Mouse (Mus musculus) intestine, postnatal 0 days (tissue): ENCODE data around the gene Rbm33. TPM values are rescaled to one million over a fixed set of nuclear protein-coding genes. Genes with fewer than 3 reads are reported as not detected.

Experiments used
- ATAC-seq: fragments of 200-750 bp; cut with Nextera tagmentation; 2 replicates; pipeline ENCODE4 v1.8.0; 2017; ENCODE audit warnings: mild to moderate bottlenecking, moderate TSS enrichment, moderate library complexity
- H3K27ac ChIP-seq: fragments of 300-500 bp; sonication (generic); 2 replicates; pipeline ENCODE4 v1.5.1; 2014; ENCODE audit warnings: mild to moderate bottlenecking, low read depth, low read length, moderate library complexity
- H3K27me3 ChIP-seq: fragments of 300-500 bp; sonication (generic); replicated peaks from 2 replicates; pipeline ENCODE4 v1.6.1; 2014; ENCODE audit warnings: low read length, mixed read lengths; ENCODE audit not compliant: control insufficient read depth, insufficient read depth
- H3K36me3 ChIP-seq: fragments of 300-500 bp; sonication (generic); 2 replicates; pipeline ENCODE4 v1.6.1; 2014; ENCODE audit warnings: mild to moderate bottlenecking, moderate library complexity; ENCODE audit not compliant: control insufficient read depth, insufficient read depth
- H3K4me1 ChIP-seq: fragments of 300-500 bp; sonication (generic); replicated peaks from 2 replicates; pipeline ENCODE4 v1.6.1; 2014; ENCODE audit warnings: antibody characterized with exemption, low read length, mixed read lengths; ENCODE audit not compliant: control insufficient read depth, insufficient read depth
- H3K4me2 ChIP-seq: fragments of 300-500 bp; sonication (generic); replicated peaks from 2 replicates; pipeline ENCODE4 v1.6.1; 2014; ENCODE audit warnings: low read depth, mild to moderate bottlenecking, moderate library complexity
- H3K4me3 ChIP-seq: fragments of 300-500 bp; sonication (generic); 2 replicates; pipeline ENCODE4 v1.5.1; 2014; ENCODE audit warnings: low read depth, low read length
- H3K9ac ChIP-seq: fragments of 300-500 bp; sonication (generic); 2 replicates; pipeline ENCODE4 v1.6.1; 2014; ENCODE audit warnings: mild to moderate bottlenecking, low read depth, low read length
- H3K9me3 ChIP-seq: fragments of 300-500 bp; sonication (generic); 2 replicates; pipeline ENCODE4 v1.6.1; 2016; ENCODE audit warnings: mixed run types; ENCODE audit not compliant: control insufficient read depth
- CTCF ChIP-seq: sonication (generic); IDR thresholded peaks from 2 replicates; pipeline ENCODE4 v1.5.1; 2016; ENCODE audit warnings: low read depth, mild to moderate bottlenecking, control low read depth, antibody characterized with exemption, moderate library complexity
- WGBS: fragments of 180-500 bp; shearing (Covaris S2); extraction: QIAGEN DNeasy Blood & Tissue Kit; methylation state at CpG from one replicate; pipeline ENCODE4 v1.1.7; 2014; 5-methylcytosine and 5-hydroxymethylcytosine counted together
- polyA plus RNA-seq: library from polyadenylated mRNA; unstranded; fragments of >200 nt; fragmentation: Nextera tagmentation; extraction: Ambion mirVana; gene quantifications from 2 replicates; pipeline ENCODE4 v1.2.1, GENCODE M21; 2015

Gene Rbm33
- polyA plus RNA-seq, 1 experiment from 2014 or later = 7.1 TPM

DNA sequence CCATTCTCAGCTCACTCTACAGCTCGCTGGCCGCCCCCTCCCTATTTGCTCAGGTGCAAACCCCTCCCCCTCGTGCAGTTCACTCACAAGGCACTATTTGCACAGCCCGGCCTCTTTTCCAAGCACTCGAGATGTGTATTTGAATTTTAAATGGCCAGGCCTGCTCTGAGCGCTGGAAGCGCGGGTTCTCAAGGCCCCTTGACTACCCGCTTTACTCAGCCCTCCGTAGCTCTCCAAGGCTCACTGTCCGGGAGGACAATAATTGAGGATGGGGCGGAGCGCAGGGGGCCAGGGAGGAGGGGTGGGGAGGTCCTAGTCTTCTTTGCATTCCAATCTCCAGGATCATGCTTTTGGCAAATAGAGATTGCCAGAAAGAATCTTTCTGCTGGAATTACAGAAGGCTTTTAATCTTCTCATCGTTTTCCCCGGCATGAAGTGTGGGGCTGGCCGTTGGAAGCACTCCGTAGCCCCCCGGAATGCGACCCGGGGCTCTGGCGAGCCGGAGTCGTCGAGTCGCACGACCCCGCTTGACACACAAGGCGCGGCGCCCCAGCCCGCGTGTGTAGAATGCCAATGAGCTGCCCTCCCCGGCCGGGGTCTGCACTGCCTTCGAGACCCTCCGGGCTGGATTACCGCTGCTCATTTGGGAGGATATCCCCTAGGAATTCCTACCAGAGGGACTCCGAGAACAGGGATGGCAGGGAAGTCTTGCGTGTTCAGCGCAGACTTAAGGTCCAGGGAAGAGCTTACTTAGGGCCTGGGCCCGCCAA, 142.7 kb downstream of the Rbm33 start:
- Histone ChIP-seq H3K4me1 (peaks cover 5% of the 10 kb centered on the region), H3K4me2 (peak overlapping the region; percentile 66), H3K27ac (no peak overlapping the region), H3K4me3 (peak overlapping the region; percentile 37; the same call in 1 of the 2 replicates), H3K9me3 (no peaks in the 10 kb centered on the region), H3K36me3 (no peaks in the 10 kb centered on the region), H3K27me3 (peaks cover 67% of the 10 kb centered on the region), H3K9ac (no peak overlapping the region)
- TF ChIP-seq CTCF = no peak
- ATAC-seq = no peak
- WGBS = 10% methylated on average over 41 of the region's 41 CpGs

DNA sequence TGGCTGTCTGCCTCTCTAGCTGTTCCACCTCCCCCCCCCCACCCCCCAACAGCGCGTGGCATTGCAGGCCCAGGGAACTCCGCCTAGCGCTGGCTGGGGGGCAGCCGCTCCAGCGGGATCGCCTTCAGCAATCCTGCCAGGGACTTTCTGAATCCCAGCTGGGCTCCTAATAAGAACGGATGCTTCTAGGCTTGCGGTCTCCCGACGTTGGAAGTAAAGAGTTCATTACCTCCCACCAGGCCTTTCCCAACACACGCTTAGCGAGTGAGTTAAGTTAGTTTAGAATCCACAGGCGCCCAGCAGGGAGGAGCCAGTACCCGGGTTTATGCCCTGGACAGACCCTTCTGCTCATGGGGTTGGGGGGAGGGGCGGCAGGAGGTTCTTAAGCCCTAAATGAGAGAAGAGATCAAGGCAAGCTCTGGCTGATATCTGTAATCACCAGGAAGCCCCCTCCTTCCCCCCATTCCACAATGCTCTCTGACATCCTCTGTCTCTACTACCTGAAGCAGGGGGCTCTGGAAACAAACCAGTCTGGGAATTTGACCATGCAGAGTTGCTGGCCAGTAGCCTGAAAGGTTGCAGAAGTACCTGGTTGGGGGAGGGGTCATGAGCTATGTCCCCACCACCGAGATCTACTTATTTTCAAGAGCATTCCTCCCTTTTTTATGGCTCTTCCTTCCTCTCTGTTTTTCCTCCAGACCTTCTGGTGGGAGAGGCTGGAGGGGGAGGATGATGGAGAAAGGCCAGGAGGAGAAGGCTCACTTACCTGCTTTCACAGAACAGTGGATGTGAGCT, 143.8 kb downstream of the Rbm33 start:
- H3K4me3 ChIP-seq = no peak overlapping the region
- peaks cover 5% of the 10 kb centered on the region for H3K4me1 ChIP-seq
- no peak for ATAC-seq
- H3K27me3 ChIP-seq = peaks cover 78% of the 10 kb centered on the region
- H3K9me3 ChIP-seq = no peaks in the 10 kb centered on the region
- no peak for TF ChIP-seq CTCF
- WGBS = 23% methylated on average over 17 of the region's 17 CpGs
- no peak overlapping the region for H3K9ac ChIP-seq
- no peaks in the 10 kb centered on the region for H3K36me3 ChIP-seq
- no peak overlapping the region for H3K4me2 ChIP-seq
- H3K27ac ChIP-seq = no peak overlapping the region

DNA sequence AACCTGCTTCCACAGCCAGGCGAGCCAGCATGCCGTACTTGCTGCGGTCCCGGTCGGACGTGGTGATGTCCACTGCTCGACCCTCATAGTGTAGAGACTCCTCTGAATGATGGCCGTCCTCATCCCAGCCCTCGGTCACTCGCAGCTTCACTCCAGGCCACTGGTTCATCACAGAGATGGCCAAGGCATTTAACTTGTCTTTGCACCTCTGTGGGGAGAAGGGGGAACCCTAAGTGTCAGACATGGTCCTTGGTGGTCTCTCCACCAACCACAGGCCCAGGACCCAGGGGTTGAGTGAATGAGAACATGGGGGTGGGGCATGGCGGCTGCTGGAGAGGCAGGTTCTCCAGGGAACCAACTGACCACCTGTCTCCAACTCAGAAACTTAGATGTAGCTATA, 144.5 kb downstream of the Rbm33 start:
- H3K4me3 ChIP-seq = no peak overlapping the region
- no peak overlapping the region for H3K27ac ChIP-seq
- H3K4me1 ChIP-seq = peaks cover 5% of the 10 kb centered on the region
- H3K9me3 ChIP-seq = no peaks in the 10 kb centered on the region
- peaks cover 78% of the 10 kb centered on the region for H3K27me3 ChIP-seq
- TF ChIP-seq CTCF = no peak
- no peak for ATAC-seq
- H3K36me3 ChIP-seq = no peaks in the 10 kb centered on the region
- H3K4me2 ChIP-seq = no peak overlapping the region
- no peak overlapping the region for H3K9ac ChIP-seq
- 32% methylated on average over 11 of the region's 11 CpGs for WGBS

DNA sequence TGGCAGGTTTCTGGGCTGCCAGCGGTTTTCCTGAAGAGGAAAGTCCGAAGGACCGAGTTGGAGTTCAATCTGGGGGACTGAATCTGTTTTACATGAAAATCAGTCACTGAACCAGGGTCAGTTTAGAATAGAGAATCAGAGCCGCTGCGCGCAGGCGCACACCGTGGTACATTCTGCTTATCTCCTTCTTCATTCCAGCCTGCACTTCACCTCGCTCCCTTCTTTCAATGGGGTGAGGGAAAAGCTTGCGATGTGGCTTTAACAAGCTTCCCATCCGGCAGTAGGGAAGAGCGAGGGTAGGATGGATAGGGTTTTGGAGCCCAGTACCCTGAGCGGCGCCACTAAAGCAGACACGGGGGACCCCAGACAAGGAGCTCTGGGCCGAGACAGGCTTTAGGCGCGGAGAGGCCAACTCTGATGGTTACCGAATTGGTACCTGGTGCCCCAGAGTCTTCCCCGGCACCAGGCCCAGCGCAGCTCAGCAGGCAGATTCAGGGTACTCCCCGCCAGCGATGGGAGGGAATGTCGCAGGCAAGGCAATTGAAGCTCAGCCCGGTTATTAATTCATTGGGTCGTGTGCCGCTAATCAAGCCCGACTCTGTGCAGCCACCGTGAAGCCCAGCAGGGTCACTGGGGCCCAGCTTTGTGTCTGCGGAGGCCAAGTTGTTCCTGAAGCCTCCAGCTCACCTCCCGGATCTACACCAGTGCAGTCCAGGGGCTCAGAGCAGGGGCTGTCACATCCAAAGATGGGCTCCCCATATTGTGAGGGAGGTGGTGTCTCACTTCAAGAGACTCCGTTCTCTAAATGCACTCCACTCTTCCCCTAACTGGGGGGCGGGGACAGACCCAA, 146.0 kb downstream of the Rbm33 start:
- H3K27ac ChIP-seq = no peak overlapping the region
- no peak for ATAC-seq
- peak overlapping the region; percentile 93 for H3K4me2 ChIP-seq
- TF ChIP-seq CTCF = no peak
- H3K36me3 ChIP-seq = no peaks in the 10 kb centered on the region
- no peaks in the 10 kb centered on the region for H3K9me3 ChIP-seq
- no peak overlapping the region for H3K9ac ChIP-seq
- peak overlapping the region; percentile 58 for H3K4me3 ChIP-seq
- peaks cover 83% of the 10 kb centered on the region for H3K27me3 ChIP-seq
- 8% methylated on average over 33 of the region's 33 CpGs for WGBS
- peaks cover 2% of the 10 kb centered on the region for H3K4me1 ChIP-seq

GRCm38 (mm10) chr5:28463656-28464055, 146.7 kb downstream of the Rbm33 start:
- Histone ChIP-seq H3K4me2 (peak overlapping the region; percentile 93), H3K9me3 (no peaks in the 10 kb centered on the region), H3K27ac (peak overlapping the region; percentile 60), H3K27me3 (peaks cover 76% of the 10 kb centered on the region), H3K4me1 (no peaks in the 10 kb centered on the region; the same call in 1 of the 2 replicates), H3K9ac (peak overlapping the region; percentile 38; the same call in 1 of the 2 replicates), H3K36me3 (no peaks in the 10 kb centered on the region), H3K4me3 (peak overlapping the region; percentile 58)
- TF ChIP-seq CTCF = no peak
- peak; percentile 26; the same call in 1 of the 2 replicates for ATAC-seq
- WGBS = 3% methylated on average over 10 of the region's 10 CpGs
